Mouse (Mus musculus) MEL-GATA-1-ER (cell line): Measurements from ENCODE around the gene Chn2.

Source experiments
- DNase-seq: peaks from one replicate; pipeline ENCODE4 v3.0.0-alpha.2; 2012; ENCODE audit warnings: low read depth; ENCODE audit errors: extremely low read depth

Gene Chn2

GRCm38 (mm10) chr6:54197821-54198412 is 158.6 kb downstream of the Chn2 start:
- DNase-seq, result no peak

GRCm38 (mm10) chr6:54199516-54199915 is 160.2 kb downstream of the Chn2 start:
- DNase-seq, result no peak

- DNase-seq, result no peak
These were observed 160.8 kb downstream of the Chn2 start for GRCm38 (mm10) chr6:54200031-54200722.

GRCm38 (mm10) chr6:54202311-54203020 is 163.1 kb downstream of the Chn2 start:
- DNase-seq, result no peak

GRCm38 (mm10) chr6:54203316-54203715 is 164.0 kb downstream of the Chn2 start:
- DNase-seq, result no peak

- DNase-seq, result no peak
These were observed 164.6 kb downstream of the Chn2 start for GRCm38 (mm10) chr6:54203926-54204325.

GRCm38 (mm10) chr6:54204931-54205330 is 165.6 kb downstream of the Chn2 start:
- no peak for DNase-seq

- DNase-seq, result no peak
These were observed 166.1 kb downstream of the Chn2 start for GRCm38 (mm10) chr6:54205471-54205870.

GRCm38 (mm10) chr6:54206221-54206738 is 166.9 kb downstream of the Chn2 start:
- DNase-seq, result no peak

- DNase-seq, result no peak
These were observed 169.4 kb downstream of the Chn2 start for GRCm38 (mm10) chr6:54208786-54209185.

GRCm38 (mm10) chr6:54210971-54211370 is 171.6 kb downstream of the Chn2 start:
- no peak for DNase-seq

GRCm38 (mm10) chr6:54211939-54212338 is 172.6 kb downstream of the Chn2 start:
- no peak for DNase-seq

- DNase-seq, result no peak
These were observed 174.4 kb downstream of the Chn2 start for GRCm38 (mm10) chr6:54213743-54214142.

GRCm38 (mm10) chr6:54215636-54216035 is 176.3 kb downstream of the Chn2 start:
- no peak for DNase-seq

GRCm38 (mm10) chr6:54216512-54216911 is 177.2 kb downstream of the Chn2 start:
- no peak for DNase-seq

- DNase-seq, result no peak
These were observed 180.8 kb downstream of the Chn2 start for GRCm38 (mm10) chr6:54220124-54220523.

- no peak for DNase-seq
These were observed 184.2 kb downstream of the Chn2 start for GRCm38 (mm10) chr6:54223529-54223928.

GRCm38 (mm10) chr6:54224325-54224724 is 185.0 kb downstream of the Chn2 start:
- DNase-seq, result no peak

GRCm38 (mm10) chr6:54225327-54225726 is 186.0 kb downstream of the Chn2 start:
- no peak for DNase-seq

- no peak for DNase-seq
These were observed 187.7 kb downstream of the Chn2 start for GRCm38 (mm10) chr6:54227061-54227460.

GRCm38 (mm10) chr6:54228421-54228820 is 189.1 kb downstream of the Chn2 start:
- no peak for DNase-seq

- no peak for DNase-seq
These were observed 189.5 kb downstream of the Chn2 start for GRCm38 (mm10) chr6:54228874-54229273.
